Mouse (Mus musculus) lung, embryonic 15.5 days (tissue): ENCODE data around the gene H2-T24. TPM values are rescaled to one million over a fixed set of nuclear protein-coding genes. Genes with fewer than 3 reads are reported as not detected.
A peak's percentile ranks its signal among the peaks of the same experiment; 100 is the strongest.

Source experiments
- ATAC-seq: fragments of 200-750 bp; cut with Nextera tagmentation; 2 replicates; pipeline ENCODE4 v1.8.0; 2017; ENCODE audit warnings: moderate number of reproducible peaks, borderline replicate concordance; ENCODE audit not compliant: low FRiP score, low TSS enrichment; ENCODE audit errors: extremely low read depth
- H3K27ac ChIP-seq: fragments of 300-500 bp; sonication (generic); 2 replicates; pipeline ENCODE4 v1.5.1; 2015; ENCODE audit warnings: moderate library complexity, mild to moderate bottlenecking, inconsistent platforms
- H3K27me3 ChIP-seq: fragments of 300-500 bp; sonication (generic); 2 replicates; pipeline ENCODE4 v1.6.1; 2015; ENCODE audit warnings: inconsistent platforms
- H3K36me3 ChIP-seq: fragments of 300-500 bp; sonication (generic); 2 replicates; pipeline ENCODE4 v1.6.1; 2015; ENCODE audit warnings: inconsistent platforms
- H3K4me1 ChIP-seq: fragments of 300-500 bp; sonication (generic); 2 replicates; pipeline ENCODE4 v1.6.1; 2015; ENCODE audit warnings: inconsistent platforms
- H3K4me2 ChIP-seq: fragments of 300-500 bp; sonication (generic); 2 replicates; pipeline ENCODE4 v1.6.1; 2015; ENCODE audit warnings: inconsistent platforms, mild to moderate bottlenecking, moderate library complexity
- H3K4me3 ChIP-seq: fragments of 300-500 bp; sonication (generic); 2 replicates; pipeline ENCODE4 v1.5.1; 2015; ENCODE audit warnings: mild to moderate bottlenecking, inconsistent platforms
- H3K9ac ChIP-seq: fragments of 300-500 bp; sonication (generic); 2 replicates; pipeline ENCODE4 v1.6.1; 2015; ENCODE audit warnings: inconsistent platforms
- H3K9me3 ChIP-seq: fragments of 300-500 bp; sonication (generic); 2 replicates; pipeline ENCODE4 v1.6.1; 2016; ENCODE audit warnings: inconsistent platforms
- WGBS: fragments of 180-500 bp; shearing (Covaris S2); methylation state at CpG from one replicate; pipeline ENCODE4 v1.1.7; 2015; 5-methylcytosine and 5-hydroxymethylcytosine counted together
- polyA plus RNA-seq: library from polyadenylated mRNA; unstranded; fragments of >200 nt; fragmentation: Nextera tagmentation; extraction: Ambion mirVana; gene quantifications from 2 replicates; pipeline ENCODE4 v1.2.1, GENCODE M21; 2015

The H2-T24 gene
- polyA plus RNA-seq, 1 experiment from 2014 or later, result 3.2 TPM

GRCm38 (mm10) chr17:35998545-35999305 lies 21.6 kb downstream of the H2-T24 start:
- Histone ChIP-seq H3K4me1 (peaks cover 15% of the 10 kb centered on the region), H3K36me3 (no peaks in the 10 kb centered on the region), H3K9ac (no peak overlapping the region), H3K27me3 (no peaks in the 10 kb centered on the region), H3K27ac (no peak overlapping the region), H3K4me3 (no peak overlapping the region), H3K9me3 (no peaks in the 10 kb centered on the region), H3K4me2 (no peak overlapping the region)
- 83% methylated on average over 6 of the region's 6 CpGs for WGBS
- ATAC-seq, result no peak

GRCm38 (mm10) chr17:35997713-35998510 lies 22.4 kb downstream of the H2-T24 start:
- Histone ChIP-seq H3K9me3 (no peaks in the 10 kb centered on the region), H3K36me3 (no peaks in the 10 kb centered on the region), H3K27me3 (no peaks in the 10 kb centered on the region), H3K4me1 (peaks cover 19% of the 10 kb centered on the region), H3K9ac (0 out of 2 replicates have a peak overlapping the region, but pooled peaks have one; percentile 4), H3K4me2 (no peak overlapping the region), H3K4me3 (no peak overlapping the region), H3K27ac (no peak overlapping the region)
- ATAC-seq, result no peak
- 49% methylated on average over 12 of the region's 12 CpGs for WGBS

- no peak overlapping the region for H3K27ac ChIP-seq
- H3K9ac ChIP-seq, result no peak overlapping the region
- WGBS, result 1% methylated on average over 11 of the region's 11 CpGs
- no peaks in the 10 kb centered on the region for H3K27me3 ChIP-seq
- no peaks in the 10 kb centered on the region for H3K36me3 ChIP-seq
- H3K4me2 ChIP-seq, result no peak overlapping the region
- ATAC-seq, result peak; percentile 55; the same call in 1 of the 2 replicates
- no peak overlapping the region for H3K4me3 ChIP-seq
- no peaks in the 10 kb centered on the region for H3K9me3 ChIP-seq
- peaks cover 19% of the 10 kb centered on the region for H3K4me1 ChIP-seq
These were observed 23.4 kb downstream of the H2-T24 start for GRCm38 (mm10) chr17:35996949-35997348.

GRCm38 (mm10) chr17:35994879-35995240 lies 25.5 kb downstream of the H2-T24 start:
- Histone ChIP-seq H3K27ac (no peak overlapping the region; the same call in 1 of the 2 replicates), H3K9ac (peak overlapping the region; percentile 54), H3K4me1 (peaks cover 19% of the 10 kb centered on the region), H3K9me3 (no peaks in the 10 kb centered on the region), H3K4me2 (peak overlapping the region; percentile 70), H3K36me3 (0 out of 2 replicates have a peak, but pooled peaks cover under 1% of the 10 kb centered on the region), H3K27me3 (no peaks in the 10 kb centered on the region), H3K4me3 (peak overlapping the region; percentile 55)
- no peak for ATAC-seq
- WGBS, result 2% methylated on average over 14 of the region's 14 CpGs

GRCm38 (mm10) chr17:35994175-35994878 lies 26.0 kb downstream of the H2-T24 start:
- H3K27ac ChIP-seq, result peak overlapping the region; percentile 52; the same call in 1 of the 2 replicates
- H3K4me1 ChIP-seq, result peaks cover 19% of the 10 kb centered on the region
- no peaks in the 10 kb centered on the region for H3K27me3 ChIP-seq
- H3K9ac ChIP-seq, result peak overlapping the region; percentile 54
- peak; percentile 58 for ATAC-seq
- WGBS, result 4% methylated on average over 31 of the region's 31 CpGs
- H3K36me3 ChIP-seq, result 0 out of 2 replicates have a peak, but pooled peaks cover 6% of the 10 kb centered on the region
- H3K4me2 ChIP-seq, result peak overlapping the region; percentile 70
- no peaks in the 10 kb centered on the region for H3K9me3 ChIP-seq
- peak overlapping the region; percentile 55 for H3K4me3 ChIP-seq

- H3K4me1 ChIP-seq, result peaks cover 19% of the 10 kb centered on the region
- peak; percentile 69; the same call in 1 of the 2 replicates for ATAC-seq
- no peak overlapping the region for H3K9ac ChIP-seq
- no peaks in the 10 kb centered on the region for H3K9me3 ChIP-seq
- 6% methylated on average over 17 of the region's 17 CpGs for WGBS
- H3K4me2 ChIP-seq, result peak overlapping the region; percentile 70
- H3K27me3 ChIP-seq, result no peaks in the 10 kb centered on the region
- peaks cover 10% of the 10 kb centered on the region for H3K36me3 ChIP-seq
- peak overlapping the region; percentile 55 for H3K4me3 ChIP-seq
- H3K27ac ChIP-seq, result no peak overlapping the region
These were observed 26.7 kb downstream of the H2-T24 start for GRCm38 (mm10) chr17:35993675-35994074.

GRCm38 (mm10) chr17:35991781-35992180 lies 28.6 kb downstream of the H2-T24 start:
- Histone ChIP-seq H3K9ac (no peak overlapping the region), H3K27ac (no peak overlapping the region), H3K4me1 (peaks cover 10% of the 10 kb centered on the region; the same call in 1 of the 2 replicates), H3K4me2 (no peak overlapping the region), H3K27me3 (no peaks in the 10 kb centered on the region), H3K4me3 (no peak overlapping the region), H3K9me3 (no peaks in the 10 kb centered on the region), H3K36me3 (peaks cover 29% of the 10 kb centered on the region)
- no peak for ATAC-seq
- 20% methylated on average over 10 of the region's 10 CpGs for WGBS

GRCm38 (mm10) chr17:35981776-35982175 lies 38.6 kb downstream of the H2-T24 start:
- Histone ChIP-seq H3K36me3 (peaks cover 40% of the 10 kb centered on the region), H3K9ac (no peak overlapping the region), H3K27me3 (no peaks in the 10 kb centered on the region), H3K4me1 (peaks cover 18% of the 10 kb centered on the region), H3K9me3 (no peaks in the 10 kb centered on the region), H3K4me3 (no peak overlapping the region), H3K27ac (no peak overlapping the region), H3K4me2 (no peak overlapping the region)
- WGBS, result 93% methylated on average over 9 of the region's 9 CpGs
- no peak for ATAC-seq

GRCm38 (mm10) chr17:35980363-35980754 lies 40.0 kb downstream of the H2-T24 start:
- Histone ChIP-seq H3K36me3 (peaks cover 35% of the 10 kb centered on the region), H3K4me1 (peaks cover 18% of the 10 kb centered on the region), H3K9ac (peak overlapping the region; percentile 80), H3K4me2 (peak overlapping the region; percentile 78), H3K9me3 (no peaks in the 10 kb centered on the region), H3K27me3 (no peaks in the 10 kb centered on the region), H3K27ac (peak overlapping the region; percentile 98), H3K4me3 (peak overlapping the region; percentile 90)
- under 1% methylated on average over 27 of the region's 29 CpGs for WGBS
- peak; percentile 37; the same call in 1 of the 2 replicates for ATAC-seq

GRCm38 (mm10) chr17:35979401-35980362 lies 40.7 kb downstream of the H2-T24 start, which contains the start of the genes Gnl1 and Prr3:
Gene Gnl1, plus strand, starts transcription at chr17:35979851.
Gene Prr3, minus strand, starts transcription at chr17:35980236.
- Histone ChIP-seq H3K27me3 (no peaks in the 10 kb centered on the region), H3K4me1 (peaks cover 18% of the 10 kb centered on the region), H3K27ac (peak within 1 kb of the TSS; percentile 98), H3K9ac (peak within 1 kb of the TSS; percentile 80), H3K4me2 (peak within 1 kb of the TSS; percentile 78), H3K36me3 (peaks cover 33% of the 10 kb centered on the region), H3K9me3 (no peaks in the 10 kb centered on the region), H3K4me3 (peak within 1 kb of the TSS; percentile 90)
- WGBS, result under 1% methylated on average over 93 of the region's 109 CpGs
- ATAC-seq, result peak; percentile 87
